Mouse (Mus musculus) granulocyte monocyte progenitor cell, adult 5-6 weeks (primary cell): Measurements from ENCODE around the gene Hist1h1t. TPM values are rescaled to one million over a fixed set of nuclear protein-coding genes. Genes with fewer than 3 reads are reported as not detected.

Experiments used
- total RNA-seq, 2 experiments: library from RNA; stranded (forward) in 1 of 2; stranded (reverse) in 1 of 2; fragments of 200-712, 200-1000 nt in 1 of 2; fragments of >200 nt in 1 of 2; fragmentation: Nextera tagmentation in 1 of 2; gene quantifications; 2 replicates each; pipeline ENCODE4 v1.2.3; 2014 to 2017

Hist1h1t gene
- total RNA-seq, 2 experiments from 2014 or later = not detected

Other genes with a start within 250 kb of the Hist1h1t start
Only the 30 nearest of the 38 such genes appear.
- gene Hist1h3g, start 160.4 kb upstream of the Hist1h1t start, total RNA-seq (2014; fragmentation: Nextera tagmentation) = 60.4 and 108 TPM in 2 replicates
- gene Hist1h3g, start 160.4 kb upstream of the Hist1h1t start, total RNA-seq (2017) = 191 and 281 TPM in 2 replicates
- 17.1 and 20.3 TPM in 2 replicates for gene Hist1h2bh, start 152.4 kb upstream of the Hist1h1t start, total RNA-seq (2014; fragmentation: Nextera tagmentation)
- 126 and 172 TPM in 2 replicates for gene Hist1h2bh, start 152.4 kb upstream of the Hist1h1t start, total RNA-seq (2017)
- gene Hist1h3f, start 151.8 kb upstream of the Hist1h1t start, total RNA-seq (2014; fragmentation: Nextera tagmentation) = 4.9 and 8.2 TPM in 2 replicates
- 77.5 and 127 TPM in 2 replicates for gene Hist1h3f, start 151.8 kb upstream of the Hist1h1t start, total RNA-seq (2017)
- 37.6 and 86.3 TPM in 2 replicates for gene Hist1h4f, start 144.2 kb upstream of the Hist1h1t start, total RNA-seq (2014; fragmentation: Nextera tagmentation)
- gene Hist1h4f, start 144.2 kb upstream of the Hist1h1t start, total RNA-seq (2017) = 2,370 and 2,590 TPM in 2 replicates
- gene Hist1h1d, start 142.6 kb upstream of the Hist1h1t start, total RNA-seq (2014; fragmentation: Nextera tagmentation) = 13.1 and 13.2 TPM in 2 replicates
- 109 and 113 TPM in 2 replicates for gene Hist1h1d, start 142.6 kb upstream of the Hist1h1t start, total RNA-seq (2017)
- 27.2 and 37.9 TPM in 2 replicates for gene Hist1h3e, start 133.4 kb upstream of the Hist1h1t start, total RNA-seq (2014; fragmentation: Nextera tagmentation)
- 218 and 293 TPM in 2 replicates for gene Hist1h3e, start 133.4 kb upstream of the Hist1h1t start, total RNA-seq (2017)
- gene Hist1h2ae, start 124.6 kb upstream of the Hist1h1t start, total RNA-seq (2014; fragmentation: Nextera tagmentation) = 5.5 and 7.4 TPM in 2 replicates
- 405 and 464 TPM in 2 replicates for gene Hist1h2ae, start 124.6 kb upstream of the Hist1h1t start, total RNA-seq (2017)
- gene Hist1h2bg, start 124.4 kb upstream of the Hist1h1t start, total RNA-seq (2014; fragmentation: Nextera tagmentation) = 160 and 268 TPM in 2 replicates
- 1,365 and 1,429 TPM in 2 replicates for gene Hist1h2bg, start 124.4 kb upstream of the Hist1h1t start, total RNA-seq (2017)
- 148 and 188 TPM in 2 replicates for gene Hist1h2bf, start 121.6 kb upstream of the Hist1h1t start, total RNA-seq (2014; fragmentation: Nextera tagmentation)
- gene Hist1h2bf, start 121.6 kb upstream of the Hist1h1t start, total RNA-seq (2017) = 453 and 461 TPM in 2 replicates
- not detected in 2 replicates for gene Hist1h2ad, start 121.4 kb upstream of the Hist1h1t start, total RNA-seq (2014; fragmentation: Nextera tagmentation)
- gene Hist1h2ad, start 121.4 kb upstream of the Hist1h1t start, total RNA-seq (2017) = 685 and 1,721 TPM in 2 replicates
- gene Hist1h3d, start 120.1 kb upstream of the Hist1h1t start, total RNA-seq (2014; fragmentation: Nextera tagmentation) = 52.8 and 62.0 TPM in 2 replicates
- 83.5 and 136 TPM in 2 replicates for gene Hist1h3d, start 120.1 kb upstream of the Hist1h1t start, total RNA-seq (2017)
- 116 and 278 TPM in 2 replicates for gene Hist1h4d, start 114.2 kb upstream of the Hist1h1t start, total RNA-seq (2014; fragmentation: Nextera tagmentation)
- 929 and 1,118 TPM in 2 replicates for gene Hist1h4d, start 114.2 kb upstream of the Hist1h1t start, total RNA-seq (2017)
- 16.4 and 17.5 TPM in 2 replicates for gene Hist1h2be, start 74.7 kb upstream of the Hist1h1t start, total RNA-seq (2014; fragmentation: Nextera tagmentation)
- gene Hist1h2be, start 74.7 kb upstream of the Hist1h1t start, total RNA-seq (2017) = 82.4 and 146 TPM in 2 replicates
- 111 and 199 TPM in 2 replicates for gene Hist1h1e, start 73.3 kb upstream of the Hist1h1t start, total RNA-seq (2014; fragmentation: Nextera tagmentation)
- 255 and 282 TPM in 2 replicates for gene Hist1h1e, start 73.3 kb upstream of the Hist1h1t start, total RNA-seq (2017)
- gene Hist1h2ac, start 11.9 kb upstream of the Hist1h1t start, total RNA-seq (2014; fragmentation: Nextera tagmentation) = 2.4 and 4.1 TPM in 2 replicates
- 173 TPM in 2 replicates for gene Hist1h2ac, start 11.9 kb upstream of the Hist1h1t start, total RNA-seq (2017)
- 57.7 and 70.7 TPM in 2 replicates for gene Hist1h2bc, start 11.6 kb upstream of the Hist1h1t start, total RNA-seq (2014; fragmentation: Nextera tagmentation)
- gene Hist1h2bc, start 11.6 kb upstream of the Hist1h1t start, total RNA-seq (2017) = 274 and 374 TPM in 2 replicates
- 14.3 and 82.6 TPM in 2 replicates for gene Hist1h4c, start 2.6 kb downstream of the Hist1h1t start, total RNA-seq (2014; fragmentation: Nextera tagmentation)
- gene Hist1h4c, start 2.6 kb downstream of the Hist1h1t start, total RNA-seq (2017) = 308 and 366 TPM in 2 replicates
- gene Hfe, start 15.0 kb downstream of the Hist1h1t start, total RNA-seq (2014; fragmentation: Nextera tagmentation) = 7.9 and 19.9 TPM in 2 replicates
- 7.6 and 9.7 TPM in 2 replicates for gene Hfe, start 15.0 kb downstream of the Hist1h1t start, total RNA-seq (2017)
- 61.8 and 110 TPM in 2 replicates for gene Hist1h1c, start 43.0 kb downstream of the Hist1h1t start, total RNA-seq (2014; fragmentation: Nextera tagmentation)
- gene Hist1h1c, start 43.0 kb downstream of the Hist1h1t start, total RNA-seq (2017) = 737 and 810 TPM in 2 replicates
- 24.5 and 38.0 TPM in 2 replicates for gene Hist1h3c, start 49.8 kb downstream of the Hist1h1t start, total RNA-seq (2014; fragmentation: Nextera tagmentation)
- gene Hist1h3c, start 49.8 kb downstream of the Hist1h1t start, total RNA-seq (2017) = 507 and 886 TPM in 2 replicates
- gene Hist1h2bb, start 50.9 kb downstream of the Hist1h1t start, total RNA-seq (2014; fragmentation: Nextera tagmentation) = 155 and 176 TPM in 2 replicates
- 3,446 and 3,529 TPM in 2 replicates for gene Hist1h2bb, start 50.9 kb downstream of the Hist1h1t start, total RNA-seq (2017)
- gene Hist1h2ab, start 55.3 kb downstream of the Hist1h1t start, total RNA-seq (2014; fragmentation: Nextera tagmentation) = 9.2 and 31.4 TPM in 2 replicates
- gene Hist1h2ab, start 55.3 kb downstream of the Hist1h1t start, total RNA-seq (2017) = 1,996 and 2,074 TPM in 2 replicates
- 92.5 and 158 TPM in 2 replicates for gene Hist1h3b, start 56.5 kb downstream of the Hist1h1t start, total RNA-seq (2014; fragmentation: Nextera tagmentation)
- 628 and 657 TPM in 2 replicates for gene Hist1h3b, start 56.5 kb downstream of the Hist1h1t start, total RNA-seq (2017)
- gene Hist1h4b, start 61.2 kb downstream of the Hist1h1t start, total RNA-seq (2014; fragmentation: Nextera tagmentation) = 70.4 and 87.8 TPM in 2 replicates
- gene Hist1h4b, start 61.2 kb downstream of the Hist1h1t start, total RNA-seq (2017) = 487 and 745 TPM in 2 replicates
- 9.3 and 71.7 TPM in 2 replicates for gene Hist1h4a, start 65.4 kb downstream of the Hist1h1t start, total RNA-seq (2014; fragmentation: Nextera tagmentation)
- 657 and 709 TPM in 2 replicates for gene Hist1h4a, start 65.4 kb downstream of the Hist1h1t start, total RNA-seq (2017)
- 33.7 and 64.5 TPM in 2 replicates for gene Hist1h3a, start 66.6 kb downstream of the Hist1h1t start, total RNA-seq (2014; fragmentation: Nextera tagmentation)
- 287 and 376 TPM in 2 replicates for gene Hist1h3a, start 66.6 kb downstream of the Hist1h1t start, total RNA-seq (2017)
- gene Hist1h1a, start 67.9 kb downstream of the Hist1h1t start, total RNA-seq (2014; fragmentation: Nextera tagmentation) = 143 and 207 TPM in 2 replicates
- gene Hist1h1a, start 67.9 kb downstream of the Hist1h1t start, total RNA-seq (2017) = 1,974 and 2,146 TPM in 2 replicates
- gene Trim38, start 74.1 kb downstream of the Hist1h1t start, total RNA-seq (2014; fragmentation: Nextera tagmentation) = not detected in 2 replicates
- not detected in 2 replicates for gene Trim38, start 74.1 kb downstream of the Hist1h1t start, total RNA-seq (2017)
- gene Slc17a2, start 111.2 kb downstream of the Hist1h1t start, total RNA-seq (2014; fragmentation: Nextera tagmentation) = not detected in 2 replicates
- gene Slc17a2, start 111.2 kb downstream of the Hist1h1t start, total RNA-seq (2017) = not detected in 2 replicates
- gene Slc17a3, start 143.6 kb downstream of the Hist1h1t start, total RNA-seq (2014; fragmentation: Nextera tagmentation) = not detected in 2 replicates
- not detected in 2 replicates for gene Slc17a3, start 143.6 kb downstream of the Hist1h1t start, total RNA-seq (2017)